Mouse (Mus musculus) stomach, postnatal 0 days (tissue): ENCODE results near the gene D630039A03Rik.

Source experiments
- CTCF ChIP-seq: IDR thresholded peaks from 2 replicates; pipeline ENCODE4 v1.5.1; 2016; ENCODE audit warnings: antibody characterized with exemption, low read depth, mild to moderate bottlenecking, moderate library complexity
- EP300 ChIP-seq: optimal IDR thresholded peaks from 2 replicates; pipeline ENCODE3; 2016; ENCODE audit warnings: antibody characterized with exemption

- TF ChIP-seq CTCF (no peak), EP300 (no peak)
These were observed 31.6 kb downstream of the D630039A03Rik start for GRCm38 (mm10) chr4:57884511-57884910.
